Mouse (Mus musculus) lung, adult 2 months (tissue): ENCODE data around the gene Doxl2.
"Not testable (repeated sequence)": the region's sequence is repeated elsewhere in the genome, so short reads cannot be mapped to it uniquely, and the experiment has no call there.

Experiments
- CTCF ChIP-seq: fragments of 200-500 bp; IDR thresholded peaks from 2 replicates; pipeline ENCODE4 v1.5.1; 2011; ENCODE audit warnings: mild to moderate bottlenecking, low read length, control low read depth; ENCODE audit not compliant: insufficient read depth
- POLR2A ChIP-seq: fragments of 200-500 bp; IDR thresholded peaks from 2 replicates; pipeline ENCODE4 v1.6.1; 2011; ENCODE audit warnings: low read depth, mild to moderate bottlenecking, control low read depth, low read length, borderline replicate concordance; ENCODE audit errors: extremely low read depth

DNA sequence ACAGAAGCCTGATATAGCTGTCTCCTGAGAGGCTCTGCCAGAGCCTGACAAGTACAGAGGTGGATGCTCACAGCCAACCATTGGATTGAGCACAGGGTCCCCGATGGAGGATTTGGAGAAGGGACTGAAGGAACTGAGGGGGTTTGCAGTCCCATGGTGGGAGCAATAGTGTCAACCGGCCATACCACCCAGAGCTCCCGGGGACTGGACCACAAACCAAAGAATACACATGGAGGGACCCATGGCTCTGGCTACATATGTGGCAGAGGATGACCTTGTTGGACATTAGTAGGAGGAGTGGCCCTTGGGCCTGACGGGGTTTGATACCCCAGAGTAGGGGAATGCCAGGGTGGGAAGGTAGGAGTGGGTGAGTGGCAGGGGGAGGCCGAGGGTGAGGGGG lies 8.1 kb upstream of the Doxl2 start:
- TF ChIP-seq CTCF, POLR2A: not testable (repeated sequence)
